Mouse (Mus musculus) CD4-positive helper T cell, adult 2 months (primary cell): ENCODE measurements around the gene Gm7978.
"Not testable (repeated sequence)": the region's sequence is repeated elsewhere in the genome, so short reads cannot be mapped to it uniquely, and the experiment has no call there.

Source experiments
- DNase-seq: peaks from one replicate; pipeline ENCODE4 v3.0.0-alpha.2; 2012; ENCODE audit warnings: low read depth, missing footprints, low spot score

The Gm7978 gene

GRCm38 (mm10) chr5:95736073-95736472 lies at the start of gene Gm7978:
Gene Gm7978 (minus strand): TSS chr5:95736173.
- DNase-seq: not testable (repeated sequence)

- not testable (repeated sequence) for DNase-seq
Observed at GRCm38 (mm10) chr5:95775690-95776089, 39.7 kb upstream of the Gm7978 start, which contains the start of gene E330014E10Rik. Gene E330014E10Rik (plus strand): TSS chr5:95775990.

GRCm38 (mm10) chr5:95741714-95742113 lies 5.7 kb upstream of the Gm7978 start, which contains the start of gene Gm7982:
Gene Gm7982 (plus strand): TSS chr5:95742014.
- not testable (repeated sequence) for DNase-seq
